Mouse (Mus musculus): Measurements from ENCODE around the gene Dis3l2. TPM values are rescaled to one million over a fixed set of nuclear protein-coding genes. Genes with fewer than 3 reads are reported as not detected.

The Dis3l2 gene
- 8.8 and 11.2 TPM in 2 replicates for polyA plus RNA-seq (2012)

DNA sequence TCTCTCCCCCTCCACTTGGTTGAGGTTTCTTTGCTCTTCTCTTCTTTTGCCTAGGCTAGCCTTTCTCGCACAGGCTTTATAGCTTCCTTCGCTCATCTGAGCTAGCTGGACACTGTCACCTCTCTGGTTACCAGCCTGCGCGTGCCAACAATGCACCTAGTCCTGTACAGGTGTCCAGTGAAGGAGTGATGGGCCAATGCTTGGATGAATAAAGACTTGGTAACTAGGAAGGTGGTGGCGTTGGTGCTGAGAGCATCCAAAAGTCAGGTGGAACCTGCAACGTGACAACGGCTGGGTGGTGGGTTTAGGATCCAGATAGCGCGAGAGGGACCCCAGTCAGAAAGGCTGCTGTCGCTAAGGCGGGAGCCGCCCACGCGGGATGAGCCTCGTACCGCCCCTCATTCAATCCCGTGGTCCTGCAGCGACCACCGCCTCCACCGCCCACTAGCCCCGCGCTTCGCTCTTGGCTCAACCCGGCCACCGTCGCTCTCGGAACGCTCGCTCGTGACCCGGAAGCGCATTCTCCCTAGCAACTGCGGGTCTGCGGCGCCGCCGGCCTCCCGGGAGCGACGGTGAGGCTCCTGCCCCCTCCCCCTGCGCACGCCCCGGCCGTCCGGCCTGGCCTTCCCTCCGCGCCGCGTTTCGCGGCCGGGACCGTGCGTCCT is at the start of gene Dis3l2:
Dis3l2 (plus strand) TSS at position 509 of the 665 bp plus-strand sequence.

DNA sequence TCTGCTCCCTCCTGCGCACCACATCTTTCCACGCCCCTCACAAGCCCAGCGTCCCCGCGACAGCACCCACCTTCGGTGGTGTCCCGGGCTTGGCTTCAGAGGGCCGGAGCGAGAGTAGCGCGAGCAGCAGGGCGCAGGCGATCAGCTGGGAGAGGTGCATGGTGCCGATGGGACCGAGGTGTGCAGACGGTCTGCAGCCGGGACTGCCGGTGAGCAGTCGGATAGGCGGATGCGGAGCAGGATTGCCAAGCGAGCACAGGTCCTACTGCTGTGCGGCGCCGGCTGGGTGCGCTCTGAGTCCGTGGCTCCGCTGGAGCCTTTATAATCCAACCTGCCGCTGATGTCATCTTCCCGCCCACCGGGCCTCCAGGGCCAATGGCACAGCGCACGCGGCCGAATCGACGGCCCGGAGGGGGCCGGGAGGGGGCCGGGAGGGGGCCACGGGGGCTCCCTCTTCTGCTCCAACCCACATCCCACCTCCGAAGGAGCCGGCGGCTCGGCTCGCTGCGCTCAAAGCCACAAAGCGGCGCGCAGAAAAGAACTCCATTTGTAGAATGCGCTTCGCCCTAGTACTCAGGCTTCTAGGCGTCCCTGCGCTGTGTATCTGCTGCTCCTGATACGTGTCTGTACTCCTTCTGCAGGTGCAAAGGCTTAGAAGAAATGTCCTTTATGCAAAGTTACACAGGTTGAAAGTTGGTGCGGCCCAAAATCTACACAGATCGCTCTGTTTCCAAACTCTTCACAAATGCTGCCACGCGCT is 33.1 kb upstream of the Dis3l2 start, which contains the start of gene Nppc:
Nppc (minus strand) TSS at position 293 of the 760 bp plus-strand sequence.

DNA sequence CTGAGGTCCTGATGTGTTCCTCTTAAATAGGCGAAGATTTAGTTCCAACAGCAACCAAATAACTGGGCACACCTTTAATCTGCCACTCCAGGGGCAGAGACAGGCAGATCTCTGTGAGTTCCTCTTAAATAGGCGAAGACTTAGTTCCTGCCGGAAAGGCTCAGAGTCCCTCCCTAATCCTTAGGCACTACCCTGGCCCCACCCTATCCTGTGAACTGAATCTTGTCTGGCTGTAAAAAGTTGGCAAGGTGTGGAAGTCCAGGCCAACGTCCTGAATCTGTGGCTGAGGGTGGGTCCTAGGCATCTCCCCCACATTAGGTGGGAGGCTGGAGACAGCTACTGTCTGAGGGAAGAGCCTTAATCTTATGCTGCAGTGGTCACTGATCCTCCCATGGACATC is 386.2 kb downstream of the Dis3l2 start, which contains the start of gene Alppl2:
Alppl2 (minus strand) TSS at position 101 of the 400 bp plus-strand sequence.

Other genes with a start within 250 kb of the Dis3l2 start
- 11,220 and 12,314 TPM in 2 replicates for gene Ptma, start 177.1 kb upstream of the Dis3l2 start, polyA plus RNA-seq (2012)
- gene Pde6d, start 121.2 kb upstream of the Dis3l2 start, polyA plus RNA-seq (2012) = 37.8 and 51.1 TPM in 2 replicates
- gene Cops7b, start 120.9 kb upstream of the Dis3l2 start, polyA plus RNA-seq (2012) = 22.4 and 24.1 TPM in 2 replicates
- 0.38 and 0.82 TPM in 2 replicates for gene Nppc, start 33.2 kb upstream of the Dis3l2 start, polyA plus RNA-seq (2012)

Measured in megakaryocyte-erythroid progenitor cell, adult 5 weeks (primary cell).